Mouse (Mus musculus) heart, embryonic 11.5 days (tissue): ENCODE measurements at regions not wholly inside any gene's neighbourhood (a gene's known extent, or its start where the extent isn't known, plus 50 kb on each side); places are given as distances from the start of the nearest gene placed in this dataset.
A peak's percentile ranks its signal among the peaks of the same experiment; 100 is the strongest.

Source experiments
- ATAC-seq: fragments of 200-750 bp; cut with Nextera tagmentation; replicated peaks from 2 replicates; pipeline ENCODE4 v1.8.0; 2017; ENCODE audit warnings: moderate library complexity; ENCODE audit not compliant: insufficient number of reproducible peaks, low FRiP score, low TSS enrichment
- H3K27ac ChIP-seq: fragments of 300-500 bp; sonication (generic); 2 replicates; pipeline ENCODE4 v1.5.1; 2014; ENCODE audit warnings: mild to moderate bottlenecking, low read depth, low read length
- H3K27me3 ChIP-seq: fragments of 300-500 bp; sonication (generic); 2 replicates; pipeline ENCODE4 v1.6.1; 2014; ENCODE audit warnings: mild to moderate bottlenecking, low read length, mixed read lengths; ENCODE audit not compliant: control insufficient read depth, insufficient read depth
- H3K36me3 ChIP-seq: fragments of 300-500 bp; sonication (generic); 2 replicates; pipeline ENCODE4 v1.6.1; 2014; ENCODE audit warnings: mild to moderate bottlenecking, low read length, moderate library complexity, mixed read lengths; ENCODE audit not compliant: control insufficient read depth, insufficient read depth
- H3K4me1 ChIP-seq: fragments of 300-500 bp; sonication (generic); 2 replicates; pipeline ENCODE4 v1.6.1; 2014; ENCODE audit warnings: low read length; ENCODE audit not compliant: control insufficient read depth, insufficient read depth
- H3K4me2 ChIP-seq: fragments of 300-500 bp; sonication (generic); 2 replicates; pipeline ENCODE4 v1.6.1; 2014; ENCODE audit warnings: mild to moderate bottlenecking, moderate library complexity
- H3K4me3 ChIP-seq: fragments of 300-500 bp; sonication (generic); 2 replicates; pipeline ENCODE4 v1.5.1; 2014; ENCODE audit warnings: low read depth, low read length
- H3K9ac ChIP-seq: fragments of 300-500 bp; sonication (generic); 2 replicates; pipeline ENCODE4 v1.6.1; 2014; ENCODE audit warnings: mild to moderate bottlenecking, low read depth, low read length, moderate library complexity
- H3K9me3 ChIP-seq: fragments of 300-500 bp; sonication (generic); replicated peaks from 2 replicates; pipeline ENCODE4 v1.6.1; 2016; ENCODE audit warnings: low read length; ENCODE audit not compliant: control insufficient read depth
- WGBS: fragments of 180-500 bp; shearing (Covaris S2); extraction: QIAGEN DNeasy Blood & Tissue Kit; methylation state at CpG from one replicate; pipeline ENCODE4 v1.1.7; 2014; ENCODE audit not compliant: insufficient replicate concordance; 5-methylcytosine and 5-hydroxymethylcytosine counted together

GRCm38 (mm10) chr2:167844556-167844955 is 87.3 kb upstream of the Ptpn1 start:
- Histone ChIP-seq H3K9ac (no peak overlapping the region), H3K27me3 (no peaks in the 10 kb centered on the region), H3K4me2 (no peak overlapping the region), H3K4me1 (peaks cover 54% of the 10 kb centered on the region), H3K9me3 (no peaks in the 10 kb centered on the region), H3K36me3 (no peaks in the 10 kb centered on the region), H3K27ac (no peak overlapping the region), H3K4me3 (no peak overlapping the region)
- 60% methylated on average over 7 of the region's 7 CpGs for WGBS
- ATAC-seq = no peak

GRCm38 (mm10) chr2:167843921-167844320 is 87.9 kb upstream of the Ptpn1 start:
- peaks cover 50% of the 10 kb centered on the region for H3K4me1 ChIP-seq
- no peaks in the 10 kb centered on the region for H3K36me3 ChIP-seq
- H3K9me3 ChIP-seq = no peaks in the 10 kb centered on the region
- H3K27ac ChIP-seq = no peak overlapping the region
- no peak overlapping the region for H3K4me2 ChIP-seq
- 65% methylated on average over 5 of the region's 5 CpGs for WGBS
- H3K9ac ChIP-seq = no peak overlapping the region
- no peak for ATAC-seq
- no peaks in the 10 kb centered on the region for H3K27me3 ChIP-seq
- H3K4me3 ChIP-seq = no peak overlapping the region

GRCm38 (mm10) chr2:167842993-167843392 is 88.9 kb upstream of the Ptpn1 start:
- H3K9ac ChIP-seq = no peak overlapping the region
- H3K27me3 ChIP-seq = no peaks in the 10 kb centered on the region
- no peaks in the 10 kb centered on the region for H3K36me3 ChIP-seq
- H3K4me1 ChIP-seq = peaks cover 44% of the 10 kb centered on the region
- H3K9me3 ChIP-seq = no peaks in the 10 kb centered on the region
- no peak overlapping the region for H3K4me3 ChIP-seq
- 52% methylated on average over 2 of the region's 2 CpGs for WGBS
- H3K27ac ChIP-seq = no peak overlapping the region
- no peak overlapping the region for H3K4me2 ChIP-seq
- no peak for ATAC-seq

- Histone ChIP-seq H3K4me3 (no peak overlapping the region), H3K9me3 (no peaks in the 10 kb centered on the region), H3K27ac (peak overlapping the region; percentile 41; the same call in 1 of the 2 replicates), H3K4me1 (peaks cover 43% of the 10 kb centered on the region), H3K4me2 (no peak overlapping the region), H3K36me3 (no peaks in the 10 kb centered on the region), H3K27me3 (no peaks in the 10 kb centered on the region), H3K9ac (no peak overlapping the region)
- ATAC-seq = no peak
- WGBS = 55% methylated on average over 1 of the region's 1 CpGs
Observed at GRCm38 (mm10) chr2:167842473-167842872, 89.4 kb upstream of the Ptpn1 start.

- Histone ChIP-seq H3K27ac (no peak overlapping the region), H3K9ac (peak overlapping the region; percentile 49; the same call in 1 of the 2 replicates), H3K27me3 (no peaks in the 10 kb centered on the region), H3K9me3 (no peaks in the 10 kb centered on the region), H3K36me3 (no peaks in the 10 kb centered on the region), H3K4me2 (peak overlapping the region; percentile 31), H3K4me1 (peaks cover 51% of the 10 kb centered on the region), H3K4me3 (no peak overlapping the region)
- 25% methylated on average over 22 of the region's 22 CpGs for WGBS
- no peak for ATAC-seq
Observed at GRCm38 (mm10) chr2:167841339-167842240, 90.3 kb upstream of the Ptpn1 start.

- no peak overlapping the region for H3K4me3 ChIP-seq
- no peak overlapping the region for H3K27ac ChIP-seq
- H3K4me1 ChIP-seq = peaks cover 50% of the 10 kb centered on the region
- no peaks in the 10 kb centered on the region for H3K27me3 ChIP-seq
- H3K4me2 ChIP-seq = no peak overlapping the region
- 52% methylated on average over 9 of the region's 9 CpGs for WGBS
- H3K9me3 ChIP-seq = no peaks in the 10 kb centered on the region
- H3K9ac ChIP-seq = no peak overlapping the region
- no peak for ATAC-seq
- no peaks in the 10 kb centered on the region for H3K36me3 ChIP-seq
Observed at GRCm38 (mm10) chr2:167840344-167840743, 91.5 kb upstream of the Ptpn1 start.

GRCm38 (mm10) chr2:167839324-167839981 is 92.4 kb upstream of the Ptpn1 start:
- H3K36me3 ChIP-seq = no peaks in the 10 kb centered on the region
- H3K27me3 ChIP-seq = no peaks in the 10 kb centered on the region
- H3K4me3 ChIP-seq = no peak overlapping the region
- H3K27ac ChIP-seq = no peak overlapping the region
- no peak overlapping the region for H3K9ac ChIP-seq
- no peak overlapping the region for H3K4me2 ChIP-seq
- 56% methylated on average over 13 of the region's 13 CpGs for WGBS
- H3K9me3 ChIP-seq = no peaks in the 10 kb centered on the region
- H3K4me1 ChIP-seq = peaks cover 47% of the 10 kb centered on the region
- ATAC-seq = no peak

- peaks cover 52% of the 10 kb centered on the region for H3K4me1 ChIP-seq
- H3K36me3 ChIP-seq = no peaks in the 10 kb centered on the region
- H3K27me3 ChIP-seq = no peaks in the 10 kb centered on the region
- 33% methylated on average over 4 of the region's 4 CpGs for WGBS
- no peak overlapping the region for H3K4me3 ChIP-seq
- ATAC-seq = no peak
- H3K9ac ChIP-seq = no peak overlapping the region
- H3K4me2 ChIP-seq = no peak overlapping the region; the same call in 1 of the 2 replicates
- no peak overlapping the region for H3K27ac ChIP-seq
- no peaks in the 10 kb centered on the region for H3K9me3 ChIP-seq
Observed at GRCm38 (mm10) chr2:167837596-167837995, 94.3 kb upstream of the Ptpn1 start.
